Mouse (Mus musculus): Measurements from ENCODE around the gene B230219D22Rik. TPM values are rescaled to one million over a fixed set of nuclear protein-coding genes. Genes with fewer than 3 reads are reported as not detected.
"Not testable (repeated sequence)": the region's sequence is repeated elsewhere in the genome, so short reads cannot be mapped to it uniquely, and the experiment has no call there.

B230219D22Rik gene
- total RNA-seq (2015; ENCODE audit: low replicate concordance) (15.2 and 23.6 TPM in 2 replicates), total RNA-seq (2017; ENCODE audit: low replicate concordance) (15.1 and 19.1 TPM in 2 replicates)

DNA sequence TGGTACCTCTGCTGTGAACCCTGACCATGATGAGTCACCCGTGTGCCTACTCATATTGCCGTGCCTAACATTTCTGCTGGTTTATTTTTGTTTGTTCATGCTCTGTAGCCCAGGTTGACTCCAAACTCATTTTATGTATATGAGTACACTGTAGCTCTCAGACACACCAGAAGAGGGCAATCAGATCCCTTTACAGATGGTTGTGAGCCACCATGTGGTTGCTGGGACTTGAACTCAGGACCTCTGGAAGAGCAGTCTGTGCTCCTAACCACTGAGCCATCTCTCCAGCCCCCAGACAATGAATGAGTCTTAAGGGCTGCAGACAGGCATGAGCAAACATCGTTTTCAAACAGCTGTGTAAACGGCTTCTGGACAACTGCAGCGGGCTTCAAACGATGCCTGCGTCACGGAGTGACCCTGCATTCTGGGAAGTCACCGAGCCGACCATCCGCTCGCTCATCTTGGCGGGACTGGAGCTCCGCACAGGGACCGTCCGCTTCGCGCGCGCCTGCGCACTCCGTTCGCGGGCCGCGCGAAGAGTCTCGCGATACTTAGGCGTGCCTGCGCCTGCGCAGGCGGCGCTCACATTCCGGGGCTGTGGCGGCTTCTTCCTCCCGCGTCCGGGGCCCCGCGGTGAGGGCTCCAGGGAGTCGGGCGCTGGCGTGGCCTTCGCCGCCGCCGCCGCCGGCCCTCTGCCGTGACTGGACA lies at the start of gene B230219D22Rik:
B230219D22Rik (plus strand) TSS at position 590 of the 708 bp plus-strand sequence.
- peak; percentile 91 for ATAC-seq (replicated peaks; ENCODE audit: low FRiP score, poor library complexity, severe bottlenecking)

DNA sequence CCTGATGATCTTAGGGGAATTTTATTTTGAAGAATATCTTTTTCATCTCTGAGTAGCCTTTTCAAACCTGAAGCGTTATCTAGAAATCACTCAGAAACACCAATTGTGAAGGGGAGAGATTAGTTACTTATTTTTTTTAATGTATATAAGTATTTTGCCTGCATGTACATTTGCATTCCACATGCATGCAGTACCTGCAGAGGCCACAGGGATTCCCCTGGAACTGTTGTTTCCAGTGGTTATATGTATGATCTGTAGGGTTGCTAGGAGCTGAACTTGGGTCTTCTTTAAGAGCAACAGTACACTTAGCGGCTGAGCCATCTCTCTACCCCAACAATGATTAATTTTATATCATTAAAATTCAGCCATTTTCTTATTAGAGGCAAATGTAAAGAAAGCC lies 48.4 kb upstream of the B230219D22Rik start:
- no peak for ATAC-seq (replicated peaks; ENCODE audit: low FRiP score, poor library complexity, severe bottlenecking)

DNA sequence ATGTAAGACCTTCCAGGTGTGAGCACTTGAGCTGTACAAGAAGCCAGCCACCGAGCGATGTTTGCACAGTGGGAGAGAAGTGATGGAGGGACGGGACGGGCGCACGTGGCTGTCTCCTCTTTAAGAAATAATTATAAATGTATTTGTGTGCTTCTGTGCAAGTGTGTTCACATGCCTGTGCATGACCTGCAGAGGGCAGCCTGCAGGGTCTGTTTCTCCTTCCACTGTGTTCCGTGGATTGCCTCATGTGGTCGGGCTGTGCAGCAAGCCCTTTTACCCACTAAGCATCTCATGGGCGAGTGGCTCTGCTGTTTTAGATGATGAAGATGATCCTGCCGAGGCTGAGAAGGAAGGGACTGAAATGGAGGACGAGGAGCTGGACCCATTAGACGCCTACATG lies 42.8 kb upstream of the B230219D22Rik start:
- no peak for ATAC-seq (replicated peaks; ENCODE audit: low FRiP score, poor library complexity, severe bottlenecking)

DNA sequence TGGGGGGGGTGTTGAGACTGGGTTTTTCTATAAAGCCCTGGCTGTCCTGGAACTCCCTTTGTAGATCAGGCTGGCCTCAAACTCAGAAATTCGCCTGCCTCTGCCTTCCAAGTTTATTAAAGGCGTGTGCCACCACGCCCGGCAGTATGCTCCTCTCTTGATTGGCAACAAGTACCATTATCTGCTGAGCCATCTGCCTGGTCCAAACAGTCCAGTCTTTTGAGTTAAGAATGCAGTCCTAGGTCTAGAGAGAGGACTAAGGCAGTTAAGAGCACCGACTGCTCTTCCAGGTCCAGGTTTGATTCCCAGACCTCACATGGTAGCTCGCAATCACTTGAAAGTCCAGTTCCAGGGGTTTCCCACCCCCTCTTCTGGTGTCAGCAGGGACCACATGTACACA lies 41.9 kb upstream of the B230219D22Rik start:
- peak; percentile 50; the same call in 1 of the 2 replicates for ATAC-seq (replicated peaks; ENCODE audit: low FRiP score, poor library complexity, severe bottlenecking)

DNA sequence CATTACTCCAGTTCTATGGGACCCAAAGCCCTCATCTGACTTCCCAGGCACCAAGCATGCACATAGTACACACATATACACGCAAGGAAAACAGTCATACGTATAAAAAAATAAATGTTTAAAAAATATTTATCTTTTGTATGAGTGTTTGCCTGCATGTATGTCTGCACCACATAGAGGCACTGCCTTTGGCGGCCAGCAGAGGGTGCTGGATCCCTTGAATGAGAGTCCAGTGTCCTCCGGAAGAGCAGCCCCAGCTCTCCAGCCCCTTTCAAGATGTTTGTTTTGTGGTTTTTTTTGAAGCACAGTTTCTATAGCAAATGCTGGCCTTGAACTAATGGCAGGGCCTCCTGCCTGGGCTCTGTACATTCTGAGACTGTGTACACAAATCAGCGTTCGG lies 24.4 kb upstream of the B230219D22Rik start:
- ATAC-seq (replicated peaks; ENCODE audit: low FRiP score, poor library complexity, severe bottlenecking), result peak; percentile 77

DNA sequence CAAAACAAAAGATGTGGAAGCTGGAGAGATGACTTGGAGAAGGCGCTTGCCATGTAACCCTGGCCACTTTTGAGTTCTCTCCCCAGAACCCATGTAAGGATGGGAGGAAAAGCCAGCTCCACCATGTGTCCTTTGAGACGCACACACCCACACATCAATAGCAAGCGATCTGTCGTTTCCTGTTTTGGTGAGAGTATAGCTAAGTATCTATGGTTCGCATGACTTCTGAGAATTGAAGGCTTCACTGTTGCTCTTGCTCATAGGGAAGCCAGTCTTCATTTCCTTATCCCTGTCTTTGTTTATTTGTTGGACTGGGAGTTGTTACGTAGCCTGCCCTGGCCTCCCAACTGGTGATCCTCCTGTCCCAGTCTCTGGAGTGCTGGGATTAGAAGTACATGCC lies 20.2 kb upstream of the B230219D22Rik start:
- ATAC-seq (replicated peaks; ENCODE audit: low FRiP score, poor library complexity, severe bottlenecking), result no peak

DNA sequence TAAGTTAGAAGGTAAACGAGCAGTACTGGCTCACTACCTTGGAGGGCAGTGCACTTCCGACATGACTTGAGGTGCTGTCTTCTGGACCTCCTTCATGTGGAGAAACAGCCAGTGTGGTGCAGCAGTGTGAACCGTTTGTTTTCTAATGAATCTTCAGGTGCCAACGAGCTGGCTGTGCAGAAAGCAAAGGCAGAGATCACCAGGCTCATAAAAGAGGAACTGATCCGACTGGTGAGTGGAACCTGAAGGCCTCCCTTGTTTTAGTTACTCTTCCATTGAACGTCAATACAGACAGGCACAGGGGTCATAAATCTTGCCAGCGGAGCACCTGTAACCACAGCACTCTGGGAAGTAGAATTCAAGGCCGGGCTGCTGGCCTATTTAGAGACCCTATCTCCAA lies 15.6 kb upstream of the B230219D22Rik start:
- ATAC-seq (replicated peaks; ENCODE audit: low FRiP score, poor library complexity, severe bottlenecking), result no peak

DNA sequence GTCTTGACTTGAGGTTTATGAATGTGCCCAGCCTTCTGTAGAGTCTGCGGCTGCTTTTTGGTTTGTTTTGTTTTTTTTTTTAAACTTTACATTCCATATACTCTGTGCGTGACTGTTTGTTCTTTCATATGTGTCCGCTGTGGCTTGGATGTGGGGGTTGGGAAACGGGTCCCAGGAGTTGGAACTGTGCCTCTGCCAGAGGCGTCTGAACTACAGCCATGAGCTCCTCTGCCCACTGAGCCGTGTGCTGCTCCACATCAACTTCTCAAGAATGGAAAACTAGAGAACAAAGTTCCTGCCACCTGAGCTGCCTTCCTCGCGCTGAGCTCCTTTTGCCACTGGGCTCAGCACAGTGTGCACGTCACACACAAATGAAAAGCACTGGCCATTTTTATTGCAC lies 10.7 kb upstream of the B230219D22Rik start:
- ATAC-seq (replicated peaks; ENCODE audit: low FRiP score, poor library complexity, severe bottlenecking), result no peak

DNA sequence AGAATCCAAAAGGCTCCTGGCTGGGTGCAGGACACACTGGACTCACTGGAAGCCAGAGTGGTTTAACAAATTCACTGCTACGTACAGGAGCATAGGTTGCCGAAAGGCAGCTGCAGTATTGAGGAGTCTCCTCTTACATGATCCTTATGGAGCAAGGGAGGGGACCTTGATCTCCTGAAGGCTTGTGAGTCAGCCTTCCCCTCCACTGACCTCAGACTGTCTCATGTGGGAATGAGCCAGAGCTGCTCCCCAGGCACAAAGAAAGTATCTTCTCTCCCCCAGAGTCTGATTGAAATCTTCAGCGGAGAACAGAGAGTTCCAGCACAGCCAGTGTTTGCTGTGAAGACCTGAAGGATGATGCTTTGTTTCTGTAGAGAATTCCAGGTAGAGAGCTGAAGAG lies 9.3 kb upstream of the B230219D22Rik start:
- ATAC-seq (replicated peaks; ENCODE audit: low FRiP score, poor library complexity, severe bottlenecking), result no peak

DNA sequence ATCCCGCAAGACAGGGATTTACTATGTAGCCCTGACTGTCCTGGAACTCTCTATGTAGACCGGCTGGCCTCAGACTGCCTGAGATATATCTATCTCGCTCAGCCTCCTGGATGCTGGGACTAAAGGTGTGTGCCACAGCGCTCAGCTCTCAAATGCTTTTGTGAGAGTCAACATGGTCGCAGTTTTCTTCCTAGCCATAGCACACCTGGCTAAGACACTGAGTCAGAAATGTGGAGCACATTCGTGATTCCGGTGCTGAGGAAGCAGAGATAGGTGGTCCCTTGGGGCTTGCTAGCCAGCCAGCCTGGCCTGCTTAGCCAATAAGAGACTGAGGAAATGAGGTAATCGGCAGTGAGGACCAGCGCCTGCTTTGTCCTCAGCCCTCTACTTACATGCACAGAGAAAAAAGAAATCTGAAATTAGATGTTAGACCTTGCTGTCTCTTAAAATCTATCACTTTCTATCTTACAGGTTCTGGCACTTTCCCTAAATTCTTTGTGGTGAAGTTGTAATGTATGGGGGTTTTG lies 6.8 kb upstream of the B230219D22Rik start:
- ATAC-seq (replicated peaks; ENCODE audit: low FRiP score, poor library complexity, severe bottlenecking), result no peak

DNA sequence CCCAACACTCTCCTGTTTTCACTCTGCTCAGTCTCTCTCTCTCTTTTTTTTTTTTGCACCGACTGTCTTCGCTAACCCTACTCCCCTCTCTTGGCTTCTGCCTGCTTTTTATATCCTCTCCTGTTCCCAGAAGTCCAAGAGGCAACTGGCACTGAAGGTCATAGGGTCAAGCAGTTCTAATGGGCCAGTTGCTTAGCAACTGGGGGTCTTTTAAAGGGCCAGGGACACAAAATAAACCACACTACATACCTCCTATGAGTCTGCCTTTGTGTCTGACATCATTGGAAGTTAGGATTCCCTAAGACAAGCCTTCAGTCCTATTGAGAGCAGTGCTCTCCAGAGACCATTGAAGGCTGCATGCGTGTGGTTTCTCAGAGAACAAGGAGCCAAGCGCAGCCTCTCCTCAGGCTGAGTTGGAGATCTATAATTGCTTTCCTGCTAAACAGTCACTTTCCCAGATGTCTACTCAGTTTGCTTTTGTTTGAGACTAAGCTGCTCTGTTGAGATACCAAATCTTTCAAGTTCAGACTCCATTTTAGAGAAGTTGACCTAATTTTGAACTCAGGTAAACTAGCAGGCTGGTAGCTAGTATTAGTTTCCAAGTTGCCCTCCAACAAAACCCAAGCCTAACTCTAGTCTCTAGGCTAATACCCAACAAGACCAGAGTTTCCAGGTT lies 4.9 kb upstream of the B230219D22Rik start:
- ATAC-seq (replicated peaks; ENCODE audit: low FRiP score, poor library complexity, severe bottlenecking), result no peak

DNA sequence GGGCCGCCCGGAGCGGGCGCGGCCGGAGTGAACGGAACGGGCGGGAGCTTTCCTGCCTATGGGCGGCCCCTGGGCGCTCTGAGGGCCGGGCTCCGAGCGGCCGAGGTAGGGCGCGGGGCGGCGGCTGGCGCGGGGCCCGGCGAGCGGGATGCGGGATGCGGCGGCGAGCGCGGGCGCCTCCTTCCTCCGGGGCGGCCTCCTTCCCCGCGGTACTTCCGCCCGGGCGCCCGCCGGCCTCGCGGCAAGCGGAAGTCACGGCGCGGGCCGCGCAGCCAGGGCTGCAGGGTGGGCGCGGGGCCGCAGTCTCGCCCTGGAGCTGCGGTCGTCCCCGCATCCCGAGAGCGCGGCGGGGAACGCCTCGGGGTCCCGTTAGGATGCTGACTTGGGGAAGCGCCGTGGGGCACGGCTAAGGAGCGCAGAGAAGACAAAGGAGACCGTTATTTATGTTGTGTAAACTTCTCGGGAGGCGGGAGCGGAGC lies 358 bp downstream of the B230219D22Rik start:
- no peak; the same call in 1 of the 2 replicates for ATAC-seq (replicated peaks; ENCODE audit: low FRiP score, poor library complexity, severe bottlenecking)

DNA sequence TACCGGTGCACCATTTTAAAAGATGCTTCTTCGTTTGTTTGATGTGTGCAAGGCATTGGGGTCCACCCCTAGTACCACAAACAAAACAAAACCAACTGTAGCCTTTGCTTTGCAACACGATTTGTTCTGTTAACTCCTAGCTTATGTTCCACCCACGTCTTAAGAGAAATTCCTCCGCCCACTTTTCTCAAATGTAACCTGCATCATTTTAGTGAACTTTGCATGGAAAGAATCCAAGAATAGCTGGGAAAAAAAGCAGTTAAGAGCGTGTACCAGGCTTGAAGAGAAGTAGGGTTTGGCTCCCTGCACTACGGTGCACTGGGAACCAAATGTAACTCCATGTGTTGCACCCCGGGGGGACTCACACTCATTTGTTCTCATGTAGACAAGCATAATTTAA lies 1.2 kb downstream of the B230219D22Rik start:
- no peak for ATAC-seq (replicated peaks; ENCODE audit: low FRiP score, poor library complexity, severe bottlenecking)

DNA sequence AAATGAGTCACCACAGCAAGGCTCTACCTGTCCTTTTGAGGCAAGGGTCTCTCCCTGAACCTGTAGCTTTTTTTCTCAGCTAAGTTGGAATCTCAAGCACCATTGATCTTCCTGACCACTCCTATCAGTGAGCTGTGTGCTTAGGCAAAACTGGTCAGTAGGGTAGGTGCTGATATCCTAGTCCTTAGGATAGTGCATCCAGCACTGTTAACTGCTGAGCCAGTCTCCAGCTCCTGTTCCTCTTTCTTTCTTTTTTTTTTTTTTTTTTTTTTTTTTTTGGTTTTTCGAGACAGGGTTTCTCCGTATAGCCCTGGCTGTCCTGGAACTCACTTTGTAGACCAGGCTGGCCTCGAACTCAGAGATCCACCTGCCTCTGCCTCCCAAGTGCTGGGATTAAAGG lies 3.1 kb downstream of the B230219D22Rik start:
- not testable (repeated sequence) for ATAC-seq (replicated peaks; ENCODE audit: low FRiP score, poor library complexity, severe bottlenecking)

DNA sequence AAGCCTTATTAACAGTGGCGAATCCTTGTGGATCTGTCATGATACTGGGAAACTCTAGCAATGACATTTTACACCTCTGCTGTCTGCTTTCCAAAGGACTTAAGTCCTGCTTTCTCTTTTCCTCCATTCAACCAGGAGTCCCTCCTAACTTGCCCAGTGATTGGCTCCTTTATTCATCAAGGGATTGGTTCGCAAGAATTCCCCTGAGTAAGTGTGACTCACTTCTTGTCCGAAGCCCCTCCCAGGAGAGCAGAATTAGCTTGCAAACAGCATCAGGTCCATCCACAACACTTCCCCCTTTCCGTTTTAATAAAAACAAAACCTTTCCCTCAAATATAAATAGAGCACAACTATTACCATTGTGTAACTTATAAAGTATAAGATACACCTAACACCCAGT lies 11.4 kb downstream of the B230219D22Rik start:
- ATAC-seq (replicated peaks; ENCODE audit: low FRiP score, poor library complexity, severe bottlenecking), result no peak

DNA sequence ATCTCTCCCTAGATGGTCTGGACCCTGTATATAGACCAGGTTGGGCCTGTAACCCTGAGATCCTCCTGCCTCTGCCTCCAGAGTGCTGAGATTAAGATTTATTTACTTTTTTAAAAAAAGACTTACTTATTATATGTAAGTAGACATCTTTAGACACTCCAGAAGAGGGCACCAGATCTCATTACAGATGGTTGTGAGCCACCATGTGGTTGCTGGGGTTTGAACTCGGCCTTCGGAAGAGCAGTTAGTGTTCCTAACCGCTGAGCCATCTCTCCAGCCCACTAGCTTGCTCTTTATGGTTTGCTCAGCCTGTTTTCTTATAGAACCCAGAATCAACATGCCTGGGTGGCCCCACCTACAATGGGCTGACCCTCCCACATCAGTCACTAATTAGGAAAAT lies 19.9 kb downstream of the B230219D22Rik start:
- ATAC-seq (replicated peaks; ENCODE audit: low FRiP score, poor library complexity, severe bottlenecking), result no peak

DNA sequence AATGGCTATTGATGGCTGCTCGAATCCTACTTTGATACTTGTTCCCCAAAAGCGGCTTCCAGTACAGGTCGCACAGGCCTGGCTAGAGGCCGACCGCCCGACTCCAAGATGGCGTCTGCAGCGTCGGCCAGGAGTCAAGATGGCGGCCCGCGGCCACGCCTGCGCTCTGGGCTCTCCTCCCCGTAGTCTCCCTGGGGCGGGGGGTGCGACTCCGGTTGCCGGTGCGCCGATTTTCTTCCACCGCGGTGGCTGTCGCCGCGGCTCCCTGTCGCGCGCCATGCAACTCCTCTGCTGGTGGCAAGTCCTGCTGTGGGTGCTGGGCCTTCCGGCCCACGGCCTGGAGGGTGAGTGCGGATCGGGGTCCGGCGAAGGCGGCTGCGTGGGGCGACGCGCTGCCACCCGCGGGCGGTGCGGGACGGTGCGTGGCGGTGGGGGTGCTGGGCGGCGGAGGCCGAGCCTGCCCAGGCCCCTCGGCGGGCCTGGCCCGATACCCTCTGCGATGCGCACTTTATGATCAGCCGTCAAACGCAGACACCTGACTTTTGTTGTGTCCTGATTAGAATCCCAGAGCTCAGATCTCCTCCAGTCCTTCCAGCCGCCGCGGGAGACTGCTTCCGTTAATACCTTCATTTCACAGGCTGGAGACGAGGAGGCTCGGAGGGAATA lies 21.7 kb downstream of the B230219D22Rik start, which contains the start of gene Txndc15:
Txndc15 (plus strand) TSS at position 150 of the 666 bp plus-strand sequence.
- peak; percentile 99 for ATAC-seq (replicated peaks; ENCODE audit: low FRiP score, poor library complexity, severe bottlenecking)

DNA sequence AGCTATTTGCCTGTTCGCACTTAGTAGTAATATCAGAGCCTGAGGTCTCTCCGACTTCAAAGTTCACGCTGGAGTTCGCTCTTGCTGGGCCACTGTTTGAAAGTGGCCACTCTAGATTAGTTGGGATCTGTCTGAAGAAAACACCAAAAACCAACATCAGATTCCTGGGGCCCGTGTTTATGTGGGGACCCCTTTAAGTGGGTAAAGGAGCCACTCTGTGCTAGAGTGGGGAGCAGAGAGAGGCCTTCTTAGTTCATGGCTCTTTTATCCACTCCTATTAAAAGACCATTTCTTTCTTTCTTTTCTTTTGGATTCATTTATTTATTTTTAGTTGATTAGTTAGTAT lies 22.2 kb downstream of the B230219D22Rik start:
- peak; percentile 25 for ATAC-seq (replicated peaks; ENCODE audit: low FRiP score, poor library complexity, severe bottlenecking)

DNA sequence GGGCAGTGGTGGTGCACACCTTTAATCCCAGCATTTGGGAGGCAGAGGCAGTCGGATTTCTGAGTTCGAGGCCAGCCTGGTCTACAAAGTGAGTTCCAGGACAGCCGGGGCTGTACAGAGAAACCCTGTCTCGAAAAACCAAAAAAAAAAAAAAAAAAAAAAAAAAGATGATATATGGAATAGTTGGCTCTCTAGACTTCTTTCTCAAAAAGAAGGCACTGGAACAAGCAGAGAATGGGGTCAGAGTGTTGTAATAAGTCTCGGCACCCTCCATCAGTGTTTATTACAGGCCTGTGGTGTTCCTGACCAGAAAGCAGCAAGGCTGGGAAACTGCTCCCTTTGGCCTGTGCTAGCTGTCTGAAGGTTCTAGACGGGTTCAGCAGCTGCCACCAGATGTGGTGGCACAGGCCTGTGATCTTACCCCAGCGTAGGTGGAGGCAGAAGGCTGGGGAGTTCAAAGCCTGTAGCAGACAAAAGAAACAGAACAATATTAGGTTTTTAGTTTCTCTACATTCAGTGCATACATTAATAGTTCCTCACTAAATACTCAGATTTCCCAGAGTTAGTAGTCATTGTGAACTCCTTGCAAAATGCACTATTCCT lies 23.1 kb downstream of the B230219D22Rik start:
- no peak for ATAC-seq (replicated peaks; ENCODE audit: low FRiP score, poor library complexity, severe bottlenecking)

DNA sequence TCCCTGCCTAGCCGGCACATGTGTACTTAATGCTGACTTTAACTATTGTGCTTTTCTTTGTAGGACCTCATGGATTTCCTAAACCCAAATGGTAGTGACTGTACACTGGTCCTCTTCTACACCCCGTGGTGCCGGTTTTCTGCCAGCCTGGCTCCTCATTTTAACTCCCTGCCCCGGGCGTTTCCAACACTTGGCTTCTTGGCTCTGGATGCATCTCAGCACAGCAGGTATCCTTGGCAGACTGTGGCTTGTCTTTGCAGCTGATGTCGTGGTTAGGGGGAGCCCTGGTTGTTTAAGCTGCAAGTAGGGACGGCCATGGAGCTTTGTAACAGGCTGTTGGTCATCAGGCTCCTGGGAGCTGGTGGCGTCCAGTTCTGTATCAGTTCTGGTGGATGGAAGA lies 28.6 kb downstream of the B230219D22Rik start:
- ATAC-seq (replicated peaks; ENCODE audit: low FRiP score, poor library complexity, severe bottlenecking), result no peak

Measured in erythroblast, adult 5-6 weeks (primary cell).